Mouse (Mus musculus) heart, postnatal 14 days (tissue): Measurements from ENCODE around the gene Wee2. TPM values are rescaled to one million over a fixed set of nuclear protein-coding genes. Genes with fewer than 3 reads are reported as not detected.

ENCODE experiments used
- DNase-seq, 2 experiments: peaks; one replicate each; pipeline ENCODE4 v3.0.0; 2021 to 2022
- intact Hi-C: fragments of 180-260 bp; cut with DNase I; formaldehyde crosslinking; loops from one replicate; pipeline ENCODE4 v1.15.1; 2025
- total RNA-seq, 2 experiments: library from RNA; stranded (reverse); gene quantifications; 2 replicates each; pipeline ENCODE4 v1.2.3; 2021

Wee2 gene
- total RNA-seq, 2 experiments from 2014 or later, result not detected

- peak; percentile 29 to 39 for DNase-seq
- intact Hi-C loops, result loop anchor here (5.0 kb wide), 1 partner anchor 37 kb away; the partner anchor contains the start of gene Ssbp1
These were observed 3.5 kb upstream of the Wee2 start for GRCm38 (mm10) chr6:40435151-40436046.

- intact Hi-C loops, result loop anchor here (5.0 kb wide), 1 partner anchor 36 kb away; the partner anchor contains the start of gene Ssbp1
- peak; percentile 85 for DNase-seq
These were observed 2.8 kb upstream of the Wee2 start, which contains the start of gene E330009J07Rik for GRCm38 (mm10) chr6:40436047-40436483. Gene E330009J07Rik (minus strand): TSS chr6:40436135.

- no peak for DNase-seq
- intact Hi-C loops, result loop anchor here (5.0 kb wide), 1 partner anchor 33 kb away; the partner anchor contains the start of gene Ssbp1
These were observed 843 bp downstream of the Wee2 start for GRCm38 (mm10) chr6:40439731-40440130.

GRCm38 (mm10) chr6:40441276-40441675 lies 2.4 kb downstream of the Wee2 start:
- intact Hi-C loops, result no loop called here
- DNase-seq, result no peak

- DNase-seq, result no peak
- intact Hi-C loops, result no loop called here
These were observed 2.9 kb downstream of the Wee2 start for GRCm38 (mm10) chr6:40441755-40442154.

GRCm38 (mm10) chr6:40443281-40443928 lies 4.5 kb downstream of the Wee2 start:
- no peak for DNase-seq
- intact Hi-C loops, result no loop called here

- DNase-seq, result no peak
- intact Hi-C loops, result no loop called here
These were observed 9.7 kb downstream of the Wee2 start for GRCm38 (mm10) chr6:40448626-40449025.

GRCm38 (mm10) chr6:40454436-40455041 lies 15.7 kb downstream of the Wee2 start:
- intact Hi-C loops, result no loop called here
- no peak for DNase-seq

GRCm38 (mm10) chr6:40465710-40466109 lies 26.8 kb downstream of the Wee2 start:
- DNase-seq, result no peak
- intact Hi-C loops, result no loop called here

- peak; percentile 90 to 93 for DNase-seq
- intact Hi-C loops, result loop anchor here (5.0 kb wide), 1 partner anchor 34 kb away; the partner anchor contains the start of genes E330009J07Rik and Wee2
These were observed 32.2 kb downstream of the Wee2 start, which contains the start of gene Ssbp1 for GRCm38 (mm10) chr6:40470916-40471719. Gene Ssbp1 (plus strand): TSS chr6:40471352.

GRCm38 (mm10) chr6:40471720-40472010 lies 32.8 kb downstream of the Wee2 start:
- intact Hi-C loops, result loop anchor here (5.0 kb wide), 1 partner anchor 34 kb away; the partner anchor contains the start of genes E330009J07Rik and Wee2
- no peak for DNase-seq

- no peak for DNase-seq
- intact Hi-C loops, result loop anchor here (2.0 kb wide), 1 partner anchor 145 kb away; no protein-coding TSS in a partner anchor
These were observed 37.2 kb downstream of the Wee2 start for GRCm38 (mm10) chr6:40476132-40476531.

GRCm38 (mm10) chr6:40479705-40480104 lies 40.8 kb downstream of the Wee2 start:
- DNase-seq, result no peak
- intact Hi-C loops, result loop anchor here (5.0 kb wide), 1 partner anchor 208 kb away; no protein-coding TSS in a partner anchor

- intact Hi-C loops, result loop anchor here (5.0 kb wide), 1 partner anchor 205 kb away; no protein-coding TSS in a partner anchor
- DNase-seq, result no peak
These were observed 43.4 kb downstream of the Wee2 start for GRCm38 (mm10) chr6:40482318-40482717.

- DNase-seq, result no peak
- intact Hi-C loops, result no loop called here
These were observed 52.0 kb downstream of the Wee2 start, which contains the start of gene Tas2r137 for GRCm38 (mm10) chr6:40490933-40491332. Gene Tas2r137 (plus strand): TSS chr6:40491233.

GRCm38 (mm10) chr6:40493229-40493628 lies 54.3 kb downstream of the Wee2 start, which contains the start of gene Tas2r108:
Gene Tas2r108 (plus strand): TSS chr6:40493529.
- intact Hi-C loops, result no loop called here
- DNase-seq, result no peak
